Mouse (Mus musculus) testis, adult 2 months (tissue): ENCODE data around the gene Rpl7l1.

Experiments
- CTCF ChIP-seq: fragments of 200-500 bp; IDR thresholded peaks from 2 replicates; pipeline ENCODE4 v1.5.1; 2012; ENCODE audit warnings: low read depth, mild to moderate bottlenecking, inconsistent platforms, low read length, moderate library complexity; ENCODE audit not compliant: control insufficient read depth, insufficient read depth, insufficient replicate concordance
- POLR2A ChIP-seq: fragments of 200-500 bp; IDR thresholded peaks from 2 replicates; pipeline ENCODE4 v1.6.1; 2012; ENCODE audit warnings: low read depth, mild to moderate bottlenecking, inconsistent platforms, low read length, moderate library complexity; ENCODE audit not compliant: control insufficient read depth

DNA sequence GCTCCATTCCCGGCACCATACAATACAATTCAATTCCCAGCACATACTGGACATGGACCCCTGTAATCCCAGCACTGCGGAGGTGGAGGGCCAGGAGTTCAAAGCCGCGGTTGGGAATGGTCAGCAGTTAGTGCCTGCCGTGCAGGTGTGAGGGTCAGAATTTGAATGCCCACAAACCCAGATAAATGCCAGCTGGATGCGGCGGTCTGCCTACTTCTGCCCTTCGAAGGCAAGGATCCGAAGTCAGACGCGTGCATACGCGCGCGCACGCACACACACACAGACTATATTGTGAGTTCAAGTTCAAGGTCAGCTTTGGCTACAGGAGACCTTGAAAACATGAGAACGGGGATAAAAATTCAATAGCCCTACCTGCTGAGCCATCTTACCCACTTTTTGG, 10.9 kb downstream of the Rpl7l1 start:
- TF ChIP-seq CTCF = no peak
- no peak for TF ChIP-seq POLR2A
